Mouse (Mus musculus) MEL (cell line): ENCODE results near the gene Gla. TPM values are rescaled to one million over a fixed set of nuclear protein-coding genes. Genes with fewer than 3 reads are reported as not detected.
A peak's percentile ranks its signal among the peaks of the same experiment; 100 is the strongest.

Experiments used
- DNase-seq: peaks from one replicate; pipeline ENCODE4 v3.0.0; 2011; ENCODE audit warnings: low read depth, low spot score
- H3K27ac ChIP-seq: 2 replicates; pipeline ENCODE4 v1.5.1; 2012; ENCODE audit warnings: low read depth, mild to moderate bottlenecking, control low read depth, low read length, moderate library complexity; ENCODE audit not compliant: control insufficient read depth
- H3K27me3 ChIP-seq, 2 experiments: fragments of 150-350 bp in 1 of 2; sonication (generic) in 1 of 2; 2 replicates each; pipeline ENCODE4 v1.6.1; 2012; ENCODE audit warnings: low read length in 2 of 2, mild to moderate bottlenecking in 2 of 2, improper control_type of control experiment in 1 of 2, moderate library complexity in 1 of 2; ENCODE audit not compliant: insufficient read depth in 2 of 2, control insufficient read depth in 1 of 2
- H3K36me3 ChIP-seq, 2 experiments: 2 replicates each; pipeline ENCODE4 v1.6.1; 2012 to 2014; ENCODE audit warnings: low read length in 2 of 2, improper control_type of control experiment in 1 of 2, inconsistent platforms in 1 of 2, mild to moderate bottlenecking in 1 of 2; ENCODE audit not compliant: insufficient read depth in 2 of 2, control insufficient read depth in 1 of 2
- H3K4me1 ChIP-seq, 2 experiments: fragments of 150-350 bp in 1 of 2; sonication (generic) in 1 of 2; 2 replicates each; pipeline ENCODE4 v1.6.1; 2012; ENCODE audit warnings: low read length in 2 of 2, improper control_type of control experiment in 1 of 2, mild to moderate bottlenecking in 1 of 2; ENCODE audit not compliant: insufficient read depth in 2 of 2, control insufficient read depth in 1 of 2
- H3K4me3 ChIP-seq, 2 experiments: fragments of 150-350 bp in 1 of 2; sonication (generic) in 1 of 2; 2 replicates each; pipeline ENCODE4 v1.5.1; 2012; ENCODE audit warnings: low read depth in 2 of 2, low read length in 2 of 2, mild to moderate bottlenecking in 2 of 2, moderate library complexity in 2 of 2, control low read depth in 1 of 2, improper control_type of control experiment in 1 of 2; ENCODE audit not compliant: control insufficient read depth in 1 of 2, insufficient read depth in 1 of 2
- H3K79me2 ChIP-seq: 2 replicates; pipeline ENCODE4 v1.6.1; 2012; ENCODE audit warnings: mild to moderate bottlenecking, low read length, moderate library complexity; ENCODE audit not compliant: control insufficient read depth, poor library complexity, insufficient read depth
- H3K9ac ChIP-seq: 2 replicates; pipeline ENCODE4 v1.6.1; 2012; ENCODE audit warnings: low read depth, mild to moderate bottlenecking, control low read depth, low read length, moderate library complexity; ENCODE audit not compliant: control insufficient read depth, poor library complexity, severe bottlenecking
- H3K9me3 ChIP-seq: fragments of 150-350 bp; sonication (generic); replicated peaks from 2 replicates; pipeline ENCODE4 v1.6.1; 2012; ENCODE audit warnings: mild to moderate bottlenecking, low read length, improper control_type of control experiment, moderate library complexity; ENCODE audit not compliant: insufficient read depth
- CHD1 ChIP-seq: IDR thresholded peaks from 2 replicates; pipeline ENCODE4 v1.6.1; 2012; ENCODE audit warnings: low read depth, mild to moderate bottlenecking, inconsistent platforms, low read length, improper control_type of control experiment
- CTCF ChIP-seq, 3 experiments: IDR thresholded peaks in 2 of 3; conservative IDR thresholded peaks in 1 of 3; 2 replicates each; pipeline ENCODE4 v1.5.1; 2011 to 2012; ENCODE audit warnings: low read length in 3 of 3, low read depth in 2 of 3, mild to moderate bottlenecking in 2 of 3, improper control_type of control experiment in 1 of 3, inconsistent platforms in 1 of 3, mixed read lengths in 1 of 3, moderate library complexity in 1 of 3; ENCODE audit not compliant: control insufficient read depth in 1 of 3, insufficient read depth in 1 of 3, poor library complexity in 1 of 3, severe bottlenecking in 1 of 3
- E2F4 ChIP-seq: IDR thresholded peaks from 2 replicates; pipeline ENCODE4 v1.6.1; 2011; ENCODE audit warnings: low read depth, low read length, improper control_type of control experiment, borderline replicate concordance
- ELF1 ChIP-seq: IDR thresholded peaks from 2 replicates; pipeline ENCODE4 v1.6.1; 2014; ENCODE audit warnings: low read depth, mild to moderate bottlenecking, inconsistent platforms, low read length, improper control_type of control experiment, moderate library complexity
- EP300 ChIP-seq, 2 experiments: IDR thresholded peaks; 2 replicates each; pipeline ENCODE4 v1.6.1; 2011; ENCODE audit warnings: improper control_type of control experiment in 2 of 2, low read length in 2 of 2, low read depth in 1 of 2, mild to moderate bottlenecking in 1 of 2
- ETS1 ChIP-seq: IDR thresholded peaks from 2 replicates; pipeline ENCODE4 v1.6.1; 2012; ENCODE audit warnings: low read depth, mild to moderate bottlenecking, inconsistent platforms, low read length, improper control_type of control experiment, moderate library complexity
- GABPA ChIP-seq: IDR thresholded peaks from 2 replicates; pipeline ENCODE4 v1.6.1; 2012; ENCODE audit warnings: low read depth, mild to moderate bottlenecking, inconsistent platforms, low read length, improper control_type of control experiment, moderate library complexity
- GATA1 ChIP-seq: IDR thresholded peaks from 2 replicates; pipeline ENCODE4 v1.6.1; 2011; ENCODE audit warnings: low read depth, low read length, improper control_type of control experiment
- HCFC1 ChIP-seq: IDR thresholded peaks from 2 replicates; pipeline ENCODE4 v1.6.1; 2012; ENCODE audit warnings: low read depth, mild to moderate bottlenecking, inconsistent platforms, low read length, improper control_type of control experiment, moderate library complexity
- MAX ChIP-seq: IDR thresholded peaks from 2 replicates; pipeline ENCODE4 v1.6.1; 2011; ENCODE audit warnings: low read length, improper control_type of control experiment
- NELFE ChIP-seq: IDR thresholded peaks from 2 replicates; pipeline ENCODE4 v1.6.1; 2011; ENCODE audit warnings: low read depth, low read length, improper control_type of control experiment
- NRF1 ChIP-seq: IDR thresholded peaks from 2 replicates; pipeline ENCODE4 v1.6.1; 2014; ENCODE audit warnings: low read depth, mild to moderate bottlenecking, inconsistent platforms, low read length, improper control_type of control experiment, moderate library complexity; ENCODE audit not compliant: poor library complexity, insufficient read depth, severe bottlenecking
- POLR2A ChIP-seq, 2 experiments: IDR thresholded peaks; 2 replicates each; pipeline ENCODE4 v1.6.1; 2011 to 2012; ENCODE audit warnings: low read length in 2 of 2, mild to moderate bottlenecking in 2 of 2, control low read depth in 1 of 2, improper control_type of control experiment in 1 of 2, low read depth in 1 of 2, moderate library complexity in 1 of 2; ENCODE audit not compliant: control insufficient read depth in 1 of 2, insufficient read depth in 1 of 2, poor library complexity in 1 of 2
- RCOR1 ChIP-seq: IDR thresholded peaks from 2 replicates; pipeline ENCODE4 v1.6.1; 2012; ENCODE audit warnings: low read depth, mild to moderate bottlenecking, inconsistent platforms, low read length, improper control_type of control experiment
- SIN3A ChIP-seq: IDR thresholded peaks from 2 replicates; pipeline ENCODE4 v1.6.1; 2012; ENCODE audit warnings: low read length, improper control_type of control experiment, inconsistent platforms
- TAL1 ChIP-seq: IDR thresholded peaks from 2 replicates; pipeline ENCODE4 v1.6.1; 2012; ENCODE audit warnings: mild to moderate bottlenecking, inconsistent platforms, low read length, moderate library complexity, mixed read lengths
- USF1 ChIP-seq: IDR thresholded peaks from 2 replicates; pipeline ENCODE4 v1.6.1; 2014; ENCODE audit warnings: low read depth, mild to moderate bottlenecking, inconsistent platforms, low read length, improper control_type of control experiment, moderate library complexity
- polyA plus RNA-seq, 2 experiments: library from polyadenylated mRNA; stranded (reverse) in 1 of 2; unstranded in 1 of 2; fragments of >175 nt in 1 of 2; fragments of >200 nt in 1 of 2; gene quantifications; 2 replicates each; pipeline versions ENCODE4 v1.2.1 to v1.2.4; 2012; ENCODE audit warnings: low replicate concordance in 2 of 2, low read depth in 1 of 2; ENCODE audit not compliant: insufficient read length in 2 of 2, insufficient read depth in 1 of 2, missing spikeins in 1 of 2
- total RNA-seq: library from RNA; depleted of rRNA; stranded (reverse); fragments of 300-350 nt; gene quantifications from 2 replicates; pipeline ENCODE4 v1.2.3, GENCODE M21; 2012

Gla gene
- total and polyA plus RNA-seq, 3 experiments = 10.2 to 17.0 TPM; not detected in 1

DNA sequence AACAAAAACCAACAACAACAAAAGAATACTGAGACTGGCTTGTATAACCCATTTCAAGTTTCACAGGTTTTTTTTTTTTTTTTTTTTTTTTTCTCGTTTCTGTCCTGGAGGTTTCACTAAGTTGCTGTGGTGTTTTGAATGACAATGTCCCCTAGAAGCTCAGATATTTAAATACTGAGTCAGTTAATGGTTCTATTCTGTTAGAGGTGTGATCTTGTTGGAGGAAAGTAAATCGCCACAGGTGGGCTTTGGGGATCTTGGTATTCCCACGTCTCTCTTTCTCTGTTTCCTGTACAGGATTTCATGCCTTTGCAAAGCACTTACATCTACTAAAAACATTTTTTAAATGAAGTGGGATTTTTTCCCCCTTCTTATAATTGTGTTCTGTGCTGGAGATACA is 34.2 kb upstream of the Gla start:
- DNase-seq = no peak
- Histone ChIP-seq H3K27me3 (no peaks in the 10 kb centered on the region), H3K4me1 (peaks cover 0 to under 1% of the 10 kb centered on the region in 2 experiments; a peak in 1 of 4 replicates), H3K36me3 (no peaks in the 10 kb centered on the region), H3K9me3 (no peaks in the 10 kb centered on the region), H3K4me3 (no peak overlapping the region), H3K9ac (no peak overlapping the region)
- TF ChIP-seq TAL1 = no peak
- no peak for TF ChIP-seq POLR2A (IDR thresholded peaks at IDR 0.05; ENCODE audit: control insufficient read depth in 1 of 2, insufficient read depth in 1 of 2, low read depth in 1 of 2, low read length in 2 of 2, poor library complexity in 1 of 2)
- TF ChIP-seq HCFC1 = no peak
- TF ChIP-seq, all 39 proteins: peak for 0
- Histone ChIP-seq H3K79me2 (no peaks in the 10 kb centered on the region), H3K27ac (no peak overlapping the region)

DNA sequence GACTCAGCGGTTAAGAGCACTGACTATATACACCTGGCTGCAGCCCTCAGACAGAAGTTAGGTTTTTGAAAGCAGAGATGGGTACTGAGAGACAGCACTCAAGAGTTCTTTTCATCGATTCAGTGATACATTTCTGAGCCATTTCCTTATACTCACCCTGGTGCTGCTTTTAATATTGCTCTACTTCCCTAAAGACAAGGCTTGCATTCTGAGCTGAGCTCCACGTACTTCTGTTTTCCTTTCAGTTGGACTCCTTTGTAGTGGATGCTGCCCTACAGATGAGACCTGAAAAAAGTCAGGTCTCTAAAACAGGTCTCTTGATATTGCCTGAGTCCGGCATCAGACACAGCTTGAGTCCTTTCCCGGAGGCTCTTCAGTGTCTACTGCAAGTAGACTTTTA is 31.8 kb upstream of the Gla start:
- peaks cover under 1 to 5% of the 10 kb centered on the region in 2 experiments; a peak in 2 of 4 replicates for H3K4me1 ChIP-seq
- no peaks in the 10 kb centered on the region for H3K27me3 ChIP-seq
- H3K9ac ChIP-seq = no peak overlapping the region
- no peaks in the 10 kb centered on the region for H3K9me3 ChIP-seq
- no peak overlapping the region for H3K4me3 ChIP-seq
- TF ChIP-seq SIN3A = no peak
- TF ChIP-seq NRF1 = no peak
- TF ChIP-seq CTCF (IDR thresholded peaks at IDR 0.05 in 2 of 3, conservative IDR thresholded peaks at IDR 0.05 in 1 of 3; ENCODE audit: control insufficient read depth in 1 of 3, insufficient read depth in 1 of 3, low read depth in 2 of 3, low read length in 3 of 3, poor library complexity in 1 of 3, severe bottlenecking in 1 of 3) = no peak
- TF ChIP-seq E2F4 = no peak
- no peak for TF ChIP-seq GABPA
- no peak for TF ChIP-seq CHD1
- TF ChIP-seq MAX = no peak
- H3K27ac ChIP-seq = no peak overlapping the region
- no peaks in the 10 kb centered on the region for H3K36me3 ChIP-seq
- no peaks in the 10 kb centered on the region for H3K79me2 ChIP-seq
- DNase-seq = no peak

DNA sequence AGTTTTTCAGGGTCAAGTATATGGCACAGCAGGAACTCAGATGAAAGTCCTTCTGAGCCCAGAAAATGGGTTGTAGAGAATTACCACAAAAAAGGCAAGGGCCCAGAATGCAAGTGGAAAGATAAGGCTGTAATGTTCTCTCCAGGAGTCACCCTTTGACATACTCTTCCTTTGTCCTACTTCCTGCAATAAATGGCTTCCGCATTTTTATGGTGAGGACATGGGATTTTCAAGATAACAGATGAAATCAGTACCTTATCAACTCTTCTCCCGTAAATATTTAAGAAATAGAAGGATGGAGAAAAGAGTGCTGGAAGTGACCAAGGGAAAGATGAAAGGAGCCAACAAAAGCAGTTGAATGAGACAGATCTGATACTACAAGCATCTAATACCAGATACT is 27.3 kb upstream of the Gla start:
- DNase-seq = peak; percentile 40
- no peak overlapping the region for H3K4me3 ChIP-seq
- TF ChIP-seq USF1 (no peak), POLR2A (IDR thresholded peaks at IDR 0.05; ENCODE audit: control insufficient read depth in 1 of 2, insufficient read depth in 1 of 2, low read depth in 1 of 2, low read length in 2 of 2, poor library complexity in 1 of 2) (no peak), RCOR1 (peak; percentile 53; the same call in 1 of the 2 replicates), NELFE (no peak), GATA1 (peak; percentile 74), ELF1 (peak; percentile 29; the same call in 1 of the 2 replicates), EP300 (IDR thresholded peaks at IDR 0.05; ENCODE audit: low read depth in 1 of 2, low read length in 2 of 2) (peak; percentile 31 to 65; a peak in 2 of 4 replicates), ETS1 (0 out of 2 replicates have a peak, but pooled peaks have one; percentile 8)
- TF ChIP-seq, all 39 proteins: peak for 5
- peaks cover 0 to 3% of the 10 kb centered on the region in 2 experiments; a peak in 1 of 4 replicates for H3K36me3 ChIP-seq
- peaks cover 4 to 6% of the 10 kb centered on the region in 2 experiments; a peak in 3 of 4 replicates for H3K27me3 ChIP-seq
- H3K9me3 ChIP-seq = no peaks in the 10 kb centered on the region
- no peak overlapping the region for H3K9ac ChIP-seq
- H3K79me2 ChIP-seq = no peaks in the 10 kb centered on the region
- no peak overlapping the region for H3K27ac ChIP-seq
- peaks cover 3 to 10% of the 10 kb centered on the region in 2 experiments; a peak in 3 of 4 replicates for H3K4me1 ChIP-seq
